Mouse (Mus musculus): ENCODE results near the gene Cdc34.

DNA sequence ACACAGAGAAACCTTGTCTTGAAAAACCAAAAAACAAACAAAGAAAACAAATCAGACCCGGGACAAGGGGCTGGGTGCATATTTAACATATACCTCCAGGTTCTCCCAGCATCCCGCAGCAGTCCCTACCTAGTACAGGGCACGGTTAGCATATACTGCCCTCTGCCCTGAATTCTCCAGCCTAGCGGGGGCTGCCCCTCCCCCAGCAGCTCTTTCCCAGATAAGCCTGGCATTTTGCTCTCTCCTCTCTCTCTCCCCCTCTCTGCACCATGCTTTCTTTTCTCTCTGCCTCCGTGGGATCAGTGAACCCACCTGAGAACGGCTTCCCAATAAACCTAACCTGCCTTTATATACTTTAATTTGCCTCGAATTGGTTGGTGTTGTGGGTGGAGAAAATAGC is 18.7 kb downstream of the Cdc34 start:
- TF ChIP-seq CTCF (IDR thresholded peaks at IDR 0.05; ENCODE audit: insufficient read depth, low read length) (no peak), POLR2A (IDR thresholded peaks at IDR 0.05; ENCODE audit: borderline replicate concordance, extremely low read depth, low read depth, low read length) (no peak)
